ENCODE assay signal across 13 mouse cellular contexts in genomic region chr10:96377549-96377948, GRCm38 (mm10).
DNase-seq lines count a peak whose midpoint lies in the region; ATAC-seq and TF ChIP-seq lines count a peak whose summit lies in the region.
"Had no signal": no experiment of that assay in that cellular context is flagged by ENCODE, and none has a peak within 500 bp of the region (broad histone marks: within the 10 kb centered on the region; RNA-seq: fewer than 3 reads in every experiment).

No protein-coding gene starts in this region.

- no peak for ATAC-seq in lung, postnatal 0 days
- peak; percentile 58 for ATAC-seq in granulocyte monocyte progenitor cell, adult 5-6 weeks (replicated peaks; ENCODE audit: poor library complexity, severe bottlenecking)
- no peak for ATAC-seq in midbrain, embryonic 15.5 days (replicated peaks)
- ATAC-seq: hindbrain, postnatal 0 days; Patski had no signal

- H3K4me1 ChIP-seq in heart, embryonic 10.5 days: peaks cover 12% of the 10 kb centered on the region
- peaks cover 3% of the 10 kb centered on the region; the same call in 1 of the 2 replicates for H3K4me1 ChIP-seq in lung, postnatal 0 days (ENCODE audit: insufficient read depth, low read depth, low read length)
- H3K4me1 ChIP-seq in midbrain, embryonic 15.5 days: no peaks in the 10 kb centered on the region
- H3K4me1 ChIP-seq: heart, embryonic 15.5 days had no signal

- TF ChIP-seq CTCF in lung, postnatal 0 days (IDR thresholded peaks at IDR 0.05): no peak

- no peaks in the 10 kb centered on the region for H3K27me3 ChIP-seq in heart, embryonic 10.5 days (ENCODE audit: insufficient read depth, poor library complexity, severe bottlenecking)
- no peaks in the 10 kb centered on the region for H3K27me3 ChIP-seq in lung, postnatal 0 days (replicated peaks; ENCODE audit: insufficient read depth, low read length)
- H3K27me3 ChIP-seq in midbrain, embryonic 15.5 days (replicated peaks): no peaks in the 10 kb centered on the region
- H3K27me3 ChIP-seq: heart, embryonic 15.5 days; Patski had no signal

- peak; percentile 27 for DNase-seq in heart, adult 8-10 months (ENCODE audit: low spot score)
- DNase-seq in heart, embryonic 10.5 days (ENCODE audit: low spot score): no peak
- DNase-seq in lung, postnatal 0 days (ENCODE audit: low spot score): peak; percentile 35
- DNase-seq in lung, postnatal 14 days: no peak
- peak; percentile 63 to 64 for DNase-seq in spleen, postnatal 36 days (ENCODE audit: low spot score in 2 of 2)
- DNase-seq: cerebellum, adult 9-11 months; thymus, postnatal 36 days had no signal

- H3K4me2 ChIP-seq in lung, postnatal 0 days (replicated peaks; ENCODE audit: low read depth, low read length): no peak overlapping the region
- H3K4me2 ChIP-seq in midbrain, embryonic 15.5 days: no peak overlapping the region
- H3K4me2 ChIP-seq: heart, embryonic 15.5 days had no signal

- no peaks in the 10 kb centered on the region for H3K9me3 ChIP-seq in heart, embryonic 10.5 days
- H3K9me3 ChIP-seq in lung, postnatal 0 days (ENCODE audit: low read length): no peaks in the 10 kb centered on the region
- H3K9me3 ChIP-seq in midbrain, embryonic 15.5 days: no peaks in the 10 kb centered on the region
- H3K9me3 ChIP-seq: forebrain, embryonic 10.5 days; heart, embryonic 15.5 days had no signal

- H3K4me3 ChIP-seq in heart, embryonic 10.5 days: no peak overlapping the region
- no peak overlapping the region for H3K4me3 ChIP-seq in lung, postnatal 0 days (ENCODE audit: low read depth, low read length)
- no peak overlapping the region for H3K4me3 ChIP-seq in midbrain, embryonic 15.5 days
- H3K4me3 ChIP-seq: forebrain, embryonic 10.5 days; heart, embryonic 15.5 days had no signal

- no peak overlapping the region for H3K9ac ChIP-seq in lung, postnatal 0 days (replicated peaks; ENCODE audit: low read depth)
- no peak overlapping the region for H3K9ac ChIP-seq in midbrain, embryonic 15.5 days
- H3K9ac ChIP-seq: heart, embryonic 15.5 days had no signal

- TF ChIP-seq EP300 in lung, postnatal 0 days (IDR thresholded peaks at IDR 0.05): no peak

- H3K36me3 ChIP-seq in heart, embryonic 10.5 days: no peaks in the 10 kb centered on the region
- H3K36me3 ChIP-seq in lung, postnatal 0 days (ENCODE audit: insufficient read depth, low read length): no peaks in the 10 kb centered on the region
- no peaks in the 10 kb centered on the region for H3K36me3 ChIP-seq in midbrain, embryonic 15.5 days (replicated peaks)
- H3K36me3 ChIP-seq: forebrain, embryonic 10.5 days; heart, embryonic 15.5 days had no signal

- 60% methylated on average over 4 of the region's 4 CpGs for WGBS in heart, embryonic 10.5 days
- 85% methylated on average over 4 of the region's 4 CpGs for WGBS in lung, postnatal 0 days
- 90% methylated on average over 4 of the region's 4 CpGs for whole genome bisulfite sequencing in midbrain, embryonic 15.5 days

- H3K27ac ChIP-seq in heart, embryonic 10.5 days: no peak overlapping the region
- no peak overlapping the region for H3K27ac ChIP-seq in lung, postnatal 0 days (ENCODE audit: low read length)
- H3K27ac ChIP-seq in midbrain, embryonic 15.5 days: no peak overlapping the region
- H3K27ac ChIP-seq: forebrain, embryonic 10.5 days; heart, embryonic 15.5 days; hindbrain, postnatal 0 days had no signal

Comparison
In these comparisons a context has a peak if more than half of its experiments do, and no peak if none do; other contexts are left out.
1. DNase-seq: peak in heart, adult 8-10 months (single experiment), lung, postnatal 0 days (single experiment) and spleen, postnatal 36 days (2 of 2); none in heart, embryonic 10.5 days (single experiment) and lung, postnatal 14 days (single experiment).